Mouse (Mus musculus): ENCODE results near the gene Spock1.

DNA sequence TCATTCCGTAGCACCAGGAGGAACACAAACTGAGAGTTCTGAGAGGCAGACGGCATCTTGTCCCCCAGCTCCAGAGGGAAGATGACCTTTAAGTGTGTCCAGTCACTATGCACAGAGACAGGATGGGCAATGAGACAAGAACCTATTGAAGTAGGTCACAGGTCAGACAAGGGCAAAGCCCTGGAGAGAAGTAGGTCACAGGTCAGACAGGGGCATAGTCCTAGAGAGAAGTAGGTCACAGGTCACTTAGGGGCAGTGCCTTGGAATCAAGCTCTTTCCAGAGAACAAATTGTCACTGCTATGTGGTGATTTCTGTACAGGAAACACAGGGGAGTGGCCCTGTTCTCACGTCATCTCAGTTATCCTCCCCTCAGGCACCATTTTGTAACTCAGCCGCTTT, 334.6 kb downstream of the Spock1 start:
- TF ChIP-seq GATA1 (IDR thresholded peaks at IDR 0.05; ENCODE audit: low read length) (no peak), TAL1 (IDR thresholded peaks at IDR 0.05; ENCODE audit: low read length) (no peak)

All from erythroblast, embryonic 14.5 days (primary cell).